Mouse (Mus musculus) lung, adult 2 months (tissue): ENCODE measurements around the gene Sept3.

ENCODE experiments used
- CTCF ChIP-seq: fragments of 200-500 bp; IDR thresholded peaks from 2 replicates; pipeline ENCODE4 v1.5.1; 2011; ENCODE audit warnings: mild to moderate bottlenecking, low read length, control low read depth; ENCODE audit not compliant: insufficient read depth
- POLR2A ChIP-seq: fragments of 200-500 bp; IDR thresholded peaks from 2 replicates; pipeline ENCODE4 v1.6.1; 2011; ENCODE audit warnings: low read depth, mild to moderate bottlenecking, control low read depth, low read length, borderline replicate concordance; ENCODE audit errors: extremely low read depth

DNA sequence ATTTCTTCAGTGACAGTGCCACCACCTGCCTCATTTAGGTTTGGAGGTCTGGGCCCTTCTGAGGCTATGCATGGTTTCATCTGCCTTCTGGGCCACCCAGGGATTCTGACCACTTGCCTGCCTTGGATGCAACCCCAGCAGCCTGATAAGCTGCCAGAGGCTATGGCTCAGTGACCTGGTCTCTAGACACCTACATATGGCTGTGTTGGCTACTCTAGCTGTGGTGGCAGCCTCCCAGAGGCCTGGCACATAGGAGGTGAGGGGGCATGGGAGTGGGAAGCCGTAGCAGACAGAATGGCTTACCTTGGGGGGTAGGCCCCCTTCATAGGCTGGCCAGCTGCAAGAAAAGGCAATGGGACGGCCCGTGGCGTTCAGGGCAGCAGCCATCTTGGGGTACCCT lies 60.5 kb downstream of the Sept3 start:
- TF ChIP-seq CTCF = no peak
- no peak for TF ChIP-seq POLR2A
